Mouse (Mus musculus) erythroblast, embryonic 14.5 days (primary cell): ENCODE measurements at regions not wholly inside any gene's neighbourhood (a gene's known extent, or its start where the extent isn't known, plus 50 kb on each side); places are given as distances from the start of the nearest gene placed in this dataset.

Experiments
- GATA1 ChIP-seq: IDR thresholded peaks from 2 replicates; pipeline ENCODE4 v1.6.1; 2012; ENCODE audit warnings: low read length, inconsistent platforms, mixed read lengths
- TAL1 ChIP-seq: IDR thresholded peaks from 3 replicates; pipeline ENCODE4 v1.6.1; 2012; ENCODE audit warnings: low read length, inconsistent platforms, mixed read lengths

GRCm38 (mm10) chr2:117019552-117019951 lies 101.6 kb upstream of the Spred1 start:
- TF ChIP-seq GATA1 = no peak
- TF ChIP-seq TAL1 = no peak
